Mouse (Mus musculus) induced T-regulatory cell, adult 2 months (primary cell): ENCODE measurements around the gene Xylt1.

ENCODE experiments used
- DNase-seq: peaks from one replicate; pipeline ENCODE4 v3.0.0-alpha.2; 2012; ENCODE audit warnings: low read depth

The Xylt1 gene

DNA sequence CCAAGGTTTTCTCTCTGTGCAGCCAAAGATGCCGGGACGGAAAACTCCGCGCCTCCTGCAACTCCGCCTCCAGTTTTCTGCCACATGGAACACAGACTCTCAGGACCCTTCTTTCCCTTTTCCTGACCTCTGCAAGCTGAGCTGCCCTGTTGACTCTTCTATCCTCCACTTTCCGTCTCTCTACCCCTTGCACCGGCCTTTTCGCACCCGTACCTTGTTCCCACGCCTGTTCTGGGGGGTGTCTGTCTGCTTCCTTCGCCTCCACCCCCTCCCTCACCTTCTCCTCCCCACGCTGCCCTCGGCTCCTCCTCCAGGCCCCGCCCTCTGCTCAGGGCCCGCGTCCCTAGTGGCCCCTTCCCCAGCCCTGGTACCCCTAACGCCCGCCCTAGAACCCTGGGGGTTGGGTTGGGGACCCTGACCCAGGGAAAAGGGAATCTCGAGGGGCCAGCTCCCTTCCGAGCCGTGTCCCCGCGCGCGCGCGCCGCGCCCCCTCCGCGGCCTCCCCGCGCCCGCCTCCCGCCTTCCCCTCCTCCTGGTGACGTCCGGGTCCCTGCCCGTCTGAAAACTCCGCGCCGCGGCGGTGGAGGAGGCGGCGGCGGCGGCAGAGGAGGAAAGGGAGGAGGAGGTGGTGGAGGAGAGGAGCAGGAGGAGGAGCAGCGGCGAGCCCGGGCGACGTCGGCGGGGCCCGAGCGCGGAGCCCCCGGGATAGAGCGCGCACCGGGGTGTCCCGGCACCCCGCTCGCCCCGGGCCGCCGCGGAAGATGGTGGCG lies at the start of gene Xylt1:
TSS of gene Xylt1 (plus strand) at position 562 of the 770 bp plus-strand sequence.
- peak; percentile 92 for DNase-seq

DNA sequence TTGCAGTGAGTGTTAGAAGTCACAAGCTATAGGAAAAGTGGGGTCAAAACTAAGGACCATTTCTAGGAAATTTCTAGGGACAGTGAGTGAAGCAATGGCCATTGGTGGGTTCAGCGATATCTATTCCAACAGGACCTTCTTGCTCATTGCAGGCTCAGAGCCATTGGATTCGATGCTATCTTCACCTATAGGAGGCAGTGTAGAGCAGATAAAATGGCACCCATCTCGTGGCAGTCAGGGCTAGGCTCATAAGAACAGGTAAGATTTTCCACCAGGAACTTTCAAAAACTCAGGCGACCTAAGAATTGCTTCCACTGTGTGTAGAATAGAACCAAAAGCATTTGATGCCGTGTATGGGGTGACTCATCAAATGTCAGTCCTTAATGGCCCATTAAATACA lies 46.8 kb upstream of the Xylt1 start:
- peak; percentile 1 for DNase-seq

DNA sequence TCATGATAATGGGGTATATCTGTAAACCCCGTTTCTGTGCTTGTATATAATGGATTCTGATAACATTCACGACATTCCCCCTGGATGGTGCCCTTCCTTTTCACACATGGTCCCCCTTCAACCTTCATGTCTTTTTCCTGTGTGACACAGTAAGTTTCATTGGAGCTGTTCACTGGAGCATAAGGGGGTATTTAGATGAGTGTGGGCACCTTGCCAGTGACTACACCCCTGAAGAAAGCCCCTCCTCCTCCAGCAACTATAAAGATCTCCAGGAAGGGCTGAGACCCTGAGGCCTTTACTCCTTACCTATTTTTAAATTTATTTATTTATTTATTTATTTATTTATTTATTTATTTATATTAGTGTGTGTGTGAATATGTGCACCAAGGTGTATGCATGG lies 24.5 kb upstream of the Xylt1 start:
- no peak for DNase-seq

DNA sequence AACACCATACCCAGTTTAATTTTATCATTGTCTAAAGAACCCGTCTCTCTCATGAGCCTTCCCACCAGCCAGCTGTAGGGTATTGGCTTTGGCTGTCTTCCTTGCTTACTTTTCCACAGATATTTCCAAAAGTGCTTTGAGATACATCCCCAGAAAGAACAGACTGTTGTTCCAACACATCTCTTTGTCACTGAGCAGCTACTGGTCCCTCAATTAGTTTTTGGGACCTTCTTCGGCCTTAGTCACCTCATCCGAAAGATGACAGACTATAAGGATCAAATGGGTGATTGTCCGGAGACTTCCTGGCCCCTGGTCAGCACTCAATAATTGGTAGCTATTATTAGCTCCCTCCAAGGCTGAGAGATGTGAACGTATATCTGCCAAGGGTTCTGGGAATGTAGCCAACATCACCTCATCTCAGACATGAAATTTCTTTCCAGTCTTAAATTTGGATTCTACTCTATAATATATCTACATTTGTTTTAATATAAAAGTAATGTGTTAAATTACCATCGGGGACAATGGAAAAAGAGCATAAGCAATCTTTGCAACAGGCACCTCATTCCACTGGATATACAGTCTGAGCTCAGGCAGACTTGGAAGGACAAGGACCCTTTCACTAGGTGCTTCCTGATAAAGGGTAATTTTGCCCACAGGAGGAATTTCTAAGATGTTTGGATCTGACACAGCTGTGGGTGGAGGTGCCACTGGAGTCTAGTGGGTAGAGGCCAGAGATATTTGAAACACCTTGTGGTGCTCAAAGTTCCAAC lies 23.2 kb upstream of the Xylt1 start:
- no peak for DNase-seq

DNA sequence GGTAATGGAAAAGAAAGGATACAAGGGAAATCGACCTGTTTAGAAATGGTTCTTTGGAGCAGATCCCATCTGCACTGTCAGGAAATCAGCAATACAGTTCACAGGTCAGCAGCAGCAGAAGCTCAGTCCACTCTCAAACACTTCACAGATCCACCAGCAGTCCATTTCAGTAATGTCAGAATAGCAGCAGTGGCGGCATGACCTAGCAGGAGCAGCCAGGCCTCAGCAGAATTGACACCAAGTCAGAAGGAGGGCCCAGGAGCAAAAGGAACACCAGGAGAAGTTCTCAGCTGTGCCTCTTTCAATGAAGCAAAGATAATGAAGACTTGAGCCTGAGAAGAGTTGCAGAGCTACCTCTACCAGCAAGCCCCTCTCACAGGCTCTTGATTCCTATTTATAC lies 19.5 kb upstream of the Xylt1 start:
- no peak for DNase-seq

DNA sequence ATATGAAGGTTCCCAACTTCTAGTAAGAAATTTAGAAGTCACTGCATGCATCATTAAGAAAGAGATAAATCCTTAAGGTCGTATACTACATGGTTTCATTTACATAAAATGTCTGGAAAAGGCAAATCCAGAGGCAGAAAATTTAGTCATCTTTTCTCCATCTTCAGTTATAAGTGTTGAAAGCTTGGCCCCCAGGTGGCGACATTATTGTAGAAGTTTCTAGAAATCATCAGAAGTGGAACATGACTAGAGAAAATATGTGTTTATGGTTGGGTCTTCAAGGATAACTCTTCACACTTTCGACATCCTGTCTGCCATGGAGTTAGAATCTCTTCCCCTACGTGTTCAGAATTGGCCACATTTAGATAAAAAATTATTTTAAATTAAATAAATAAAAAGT lies 18.3 kb upstream of the Xylt1 start:
- DNase-seq, result peak; percentile 39

DNA sequence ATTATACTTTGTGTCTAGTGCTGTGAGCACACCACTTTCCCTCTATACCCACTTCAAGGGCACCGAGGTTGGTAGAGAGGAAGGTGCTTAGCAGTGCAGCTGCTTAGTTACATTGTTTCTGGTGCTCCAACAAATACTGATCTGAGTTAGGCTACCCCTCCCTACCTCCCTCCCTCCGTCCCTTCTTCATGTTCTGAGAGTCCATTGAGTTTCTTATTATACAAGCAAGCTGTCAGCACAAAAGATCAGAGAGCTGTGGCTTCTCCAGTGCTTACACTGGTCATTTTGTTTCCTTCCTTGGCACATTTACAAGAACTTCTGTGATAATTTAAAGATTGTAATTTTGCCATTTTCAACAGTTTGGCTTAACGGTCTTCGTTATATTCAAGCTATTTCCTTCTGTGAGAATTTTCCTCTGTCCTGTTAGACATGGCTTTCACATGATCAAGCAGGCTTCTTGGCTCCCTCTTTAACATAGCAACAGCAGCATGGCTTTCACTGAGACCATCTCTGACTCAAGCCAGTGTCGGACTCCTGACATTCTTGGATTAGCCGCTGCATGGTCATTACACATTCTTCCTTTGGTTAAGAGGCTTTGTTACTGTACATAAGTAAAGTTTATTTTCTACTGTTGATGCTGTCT lies 12.0 kb upstream of the Xylt1 start:
- no peak for DNase-seq

DNA sequence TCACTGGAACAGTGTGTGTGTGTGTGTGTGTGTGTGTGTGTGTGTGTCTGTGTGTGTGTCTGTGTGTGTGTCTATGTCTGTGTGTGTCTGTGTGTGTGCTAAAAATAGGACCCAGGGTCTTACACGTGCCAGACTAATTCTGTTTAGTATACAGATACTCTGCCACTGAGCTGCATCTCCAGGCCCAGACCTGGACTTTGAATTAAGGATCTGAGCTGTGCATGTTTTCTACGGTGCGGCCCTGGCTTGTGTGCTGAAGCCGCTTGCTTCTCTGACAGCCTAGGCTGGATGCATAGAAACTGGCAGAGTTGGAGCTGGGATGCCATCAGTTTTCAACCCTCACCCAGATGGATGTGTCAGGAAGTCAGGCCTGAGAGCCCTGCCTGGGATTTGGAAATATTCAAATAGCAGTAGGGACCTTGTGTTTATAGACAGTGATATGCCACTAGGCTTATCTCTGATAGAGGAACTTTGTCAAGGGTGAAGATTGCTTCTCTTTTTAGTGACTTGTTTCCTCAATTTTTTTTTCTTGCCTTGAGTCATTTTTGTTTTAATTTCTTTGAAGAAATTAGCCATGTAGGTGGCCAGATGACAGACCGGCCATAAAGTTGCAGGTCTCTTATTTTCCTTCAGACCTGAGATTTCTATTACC lies 11.4 kb upstream of the Xylt1 start:
- DNase-seq, result no peak

DNA sequence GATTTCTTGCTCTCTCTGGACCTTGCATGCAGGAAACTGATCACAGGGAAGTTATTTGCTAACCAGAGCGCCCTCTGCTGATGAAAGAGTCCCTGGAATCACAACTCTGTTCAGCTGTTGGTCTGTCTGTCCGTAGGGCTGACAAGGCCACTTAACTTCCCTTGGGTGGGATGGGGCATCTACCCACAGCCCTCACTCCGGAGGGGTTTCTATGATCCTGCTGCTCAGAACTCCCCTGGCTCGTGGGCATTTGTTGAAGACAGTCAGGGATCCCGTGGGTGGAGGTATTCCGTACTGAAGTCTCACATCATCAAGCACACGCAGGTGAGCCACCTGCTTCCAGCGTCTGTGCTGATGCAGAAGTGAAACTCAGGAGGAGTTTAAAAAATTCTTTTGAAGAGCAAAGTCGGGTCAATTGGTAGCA lies 4.9 kb upstream of the Xylt1 start:
- peak; percentile 87 for DNase-seq

DNA sequence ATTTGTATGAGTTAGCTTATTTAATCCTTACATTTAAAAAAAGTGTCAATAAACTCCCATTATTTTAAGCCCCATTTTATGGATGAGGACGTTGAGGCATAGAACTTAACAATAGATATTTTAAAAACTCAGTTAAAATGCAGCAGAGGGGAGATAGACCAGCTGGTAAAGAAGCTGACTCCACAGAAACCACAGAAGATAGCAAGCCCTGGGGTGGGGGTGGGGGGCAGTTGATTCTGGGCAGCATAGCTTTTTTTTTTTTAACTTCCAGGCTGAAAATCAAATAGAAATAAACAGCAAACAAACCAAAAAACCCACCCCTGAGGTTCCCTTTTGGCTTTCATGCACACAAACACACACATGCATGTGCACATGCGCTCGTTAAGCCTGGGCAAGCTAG lies 3.6 kb upstream of the Xylt1 start:
- no peak for DNase-seq

DNA sequence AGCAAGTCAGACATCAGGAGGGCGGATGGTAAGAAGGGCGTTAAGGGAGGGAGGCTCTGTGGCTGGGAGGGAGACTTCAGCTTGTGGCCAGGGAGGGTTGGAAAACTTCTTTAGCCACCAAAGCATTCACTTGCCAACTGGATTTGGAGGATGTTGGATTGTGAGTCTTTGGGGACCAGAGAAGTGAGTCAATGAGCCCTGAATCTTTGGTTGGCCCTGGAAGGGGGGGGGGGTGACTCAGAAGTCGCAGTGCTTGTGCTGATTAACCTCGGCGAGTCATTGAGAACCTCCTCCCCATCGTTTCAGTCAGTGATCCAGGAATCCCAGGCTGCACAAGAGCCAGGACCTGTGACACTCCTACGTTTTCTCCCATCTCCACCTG lies 752 bp upstream of the Xylt1 start:
- no peak for DNase-seq

DNA sequence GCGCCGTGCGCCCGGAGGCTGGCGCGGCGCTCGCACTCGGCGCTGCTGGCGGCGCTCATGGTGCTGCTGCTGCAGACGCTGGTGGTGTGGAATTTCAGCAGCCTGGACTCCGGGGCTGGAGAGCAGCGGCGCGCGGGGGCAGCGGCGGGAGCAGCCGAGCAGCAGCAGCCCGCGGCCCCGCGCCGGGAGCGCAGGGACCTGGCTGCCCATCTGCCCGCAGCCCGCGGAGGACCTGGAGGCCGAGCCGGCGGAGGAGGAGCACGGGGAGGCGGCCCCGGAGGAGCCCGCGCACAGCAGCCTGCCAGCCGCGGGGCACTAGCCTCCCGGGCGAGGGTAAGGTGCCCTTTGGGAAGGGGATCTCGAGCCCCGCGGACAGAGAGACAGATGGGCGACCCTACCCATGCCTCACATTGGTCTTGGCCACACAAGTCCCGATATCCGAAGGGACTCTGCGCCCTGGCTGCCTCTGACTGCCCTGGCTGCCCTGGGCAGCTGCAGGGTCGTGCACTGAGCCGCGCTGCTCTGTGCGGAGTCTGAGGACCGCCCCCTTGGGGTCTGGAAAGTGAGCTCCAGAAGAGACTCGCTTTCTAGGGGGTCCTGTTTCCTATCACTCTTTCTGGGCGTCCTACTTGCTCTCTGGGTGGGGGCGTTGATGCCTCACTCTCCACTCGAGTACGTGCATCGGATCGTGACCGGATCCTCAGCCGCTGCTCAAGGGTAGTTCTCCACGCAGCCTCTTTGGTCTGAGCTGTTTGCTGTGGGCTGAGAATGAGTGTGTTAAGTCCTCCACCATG lies 606 bp downstream of the Xylt1 start:
- DNase-seq, result peak; percentile 58

DNA sequence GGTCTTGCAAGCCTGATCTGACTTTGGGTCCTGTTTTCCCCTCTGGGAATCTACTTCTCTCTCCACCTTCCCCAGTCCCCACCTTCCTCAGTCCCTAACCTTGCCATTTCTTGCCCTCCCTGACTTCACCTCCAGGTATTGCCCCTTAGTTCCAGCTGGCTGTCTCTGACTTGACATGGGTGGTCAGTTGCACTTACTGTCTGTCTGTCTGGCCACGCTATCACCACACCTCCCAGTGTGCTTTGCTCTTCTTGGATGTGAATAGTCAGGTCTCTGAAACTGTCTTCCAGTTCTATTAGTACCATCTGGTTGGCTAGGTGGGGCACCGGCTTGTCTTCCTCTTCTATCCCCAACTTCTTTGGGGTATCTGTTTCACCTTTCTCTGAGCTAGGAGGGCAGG lies 1.2 kb downstream of the Xylt1 start:
- no peak for DNase-seq

DNA sequence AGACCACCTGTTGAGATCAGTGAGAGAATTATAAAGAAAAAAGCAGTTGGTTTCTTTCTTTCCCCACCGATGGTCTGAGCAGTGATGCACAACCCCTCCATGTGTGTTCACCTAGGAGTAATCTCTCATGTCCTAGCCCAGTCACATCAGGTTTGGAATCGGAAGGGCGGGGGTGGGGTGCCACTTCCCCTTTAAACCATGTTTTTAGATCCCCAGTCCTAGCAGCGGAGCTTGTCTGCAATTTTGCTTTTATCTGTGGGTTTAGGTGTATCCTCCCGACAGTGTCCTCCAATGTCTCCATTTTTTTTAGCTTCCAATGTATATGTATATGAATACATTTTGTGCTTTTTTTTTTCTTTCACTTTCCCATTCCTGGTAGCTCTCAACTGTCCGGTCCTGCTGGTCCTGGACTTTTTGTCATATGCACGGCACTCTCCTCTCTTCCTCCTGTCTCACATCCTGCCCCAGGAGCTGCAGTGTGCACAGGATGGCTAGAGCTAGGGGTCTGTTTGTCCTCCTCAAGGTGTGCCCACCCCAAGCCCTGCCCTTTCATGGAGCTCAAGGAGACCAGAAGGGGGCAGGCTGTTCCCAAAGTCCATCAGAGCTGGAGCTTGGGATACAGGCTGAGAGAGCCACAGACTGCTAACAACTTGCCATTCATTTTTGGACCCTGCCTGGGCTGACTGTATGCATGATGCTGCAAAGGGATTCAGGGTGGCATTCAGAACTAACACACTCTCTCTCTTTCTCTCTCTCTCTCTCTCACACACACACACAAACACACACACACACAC lies 2.6 kb downstream of the Xylt1 start:
- DNase-seq, result peak; percentile 55

DNA sequence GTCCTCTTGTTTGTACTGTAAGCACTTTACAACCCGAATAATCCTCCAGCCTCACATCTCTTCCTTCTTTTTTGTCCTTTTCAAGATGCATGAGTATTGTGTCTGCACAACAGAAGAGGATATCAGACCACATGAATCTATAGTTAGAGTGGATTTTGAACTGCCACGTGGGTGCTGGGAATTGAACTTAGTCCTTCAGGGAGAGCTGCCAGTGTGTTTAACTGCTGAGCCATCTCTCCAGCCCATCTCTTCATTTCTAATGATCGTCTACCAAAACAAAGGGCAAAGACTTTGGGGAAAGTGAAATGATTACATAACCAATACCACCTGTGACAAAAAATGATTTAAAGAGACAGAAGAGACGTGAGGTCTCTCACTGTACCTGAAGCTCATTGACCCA lies 5.6 kb downstream of the Xylt1 start:
- no peak for DNase-seq

DNA sequence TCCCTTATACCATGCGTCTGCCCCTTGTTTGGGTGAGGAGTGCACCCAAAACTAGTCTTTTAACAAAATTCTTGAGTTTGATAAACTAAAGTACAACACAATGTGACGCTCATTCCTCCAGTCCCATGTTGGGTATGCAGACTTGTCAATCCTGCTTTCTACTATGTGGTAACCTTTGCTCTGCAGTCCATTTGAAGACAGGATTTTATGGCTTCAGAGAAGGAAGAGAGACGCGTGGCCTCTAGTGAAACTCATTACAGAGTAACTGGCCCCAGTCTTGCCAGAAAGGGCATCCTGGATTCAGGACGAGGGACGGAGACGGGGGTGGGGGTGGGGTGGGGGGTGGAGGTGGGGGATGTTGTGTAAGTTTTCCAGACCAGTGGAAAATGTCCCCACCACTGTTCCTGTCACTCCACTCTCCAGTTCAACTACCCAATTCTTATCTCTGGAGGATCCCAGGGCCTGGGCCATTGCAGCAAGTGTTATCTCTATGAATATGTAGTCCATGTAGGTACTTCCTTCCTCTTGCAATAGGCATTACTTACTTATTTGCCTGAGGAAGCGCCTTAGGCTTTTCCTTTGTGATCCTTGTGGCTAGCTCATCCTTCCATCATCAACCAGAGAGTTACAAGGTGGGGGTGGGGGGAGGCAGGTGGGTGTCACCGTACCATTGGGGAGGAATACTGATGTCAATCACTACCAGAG lies 7.7 kb downstream of the Xylt1 start:
- no peak for DNase-seq

DNA sequence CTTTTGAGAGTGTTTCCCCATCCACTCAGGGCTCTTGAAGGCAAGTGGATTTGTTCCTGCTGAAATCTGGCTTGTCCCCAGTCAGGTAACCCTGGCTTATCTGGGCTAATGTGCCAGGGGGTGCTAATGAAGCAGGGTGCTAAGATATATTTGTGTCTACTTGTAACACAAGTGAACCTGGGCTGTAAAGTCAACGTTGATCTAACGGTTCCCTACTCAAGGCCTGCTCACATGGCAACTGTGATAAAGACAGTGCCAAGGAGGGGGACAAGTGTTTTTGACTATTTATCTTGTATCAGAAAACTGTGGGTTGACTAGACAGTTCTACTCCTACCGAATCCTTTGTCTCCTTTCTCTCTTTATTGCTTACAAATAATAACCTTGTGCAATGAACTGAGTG lies 8.3 kb downstream of the Xylt1 start:
- DNase-seq, result no peak

DNA sequence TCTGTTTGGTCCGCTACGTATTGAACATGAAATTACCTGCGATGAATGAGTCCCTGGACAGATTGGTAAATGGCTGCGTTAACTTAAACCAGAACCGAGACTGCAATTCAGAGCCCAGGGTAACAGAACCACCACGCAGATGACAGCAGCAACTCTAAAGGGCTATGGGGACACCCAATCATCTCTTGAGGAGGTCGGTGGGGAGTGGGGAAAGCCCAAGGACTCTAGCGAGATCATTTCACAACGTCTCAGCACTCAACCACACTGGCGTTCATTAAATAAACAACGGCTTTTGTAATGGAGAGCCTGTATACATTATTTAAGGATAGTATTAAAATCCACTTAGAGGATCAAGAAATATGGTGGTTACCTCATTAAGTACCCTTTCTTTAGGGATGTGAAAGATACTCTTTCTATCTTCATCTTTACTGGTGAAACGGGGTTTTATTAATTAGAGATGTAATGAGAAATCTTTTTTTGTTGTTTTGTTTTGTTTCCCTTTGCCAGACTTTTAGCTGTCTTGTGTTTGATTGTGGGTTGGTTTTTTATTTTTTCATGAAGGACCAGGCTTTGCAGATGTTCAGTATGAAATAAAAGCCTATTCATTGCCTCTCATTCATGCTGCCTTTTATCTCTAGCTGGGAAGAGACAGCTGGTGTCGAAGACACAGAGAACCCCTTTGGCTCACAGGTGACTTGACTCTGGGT lies 12.2 kb downstream of the Xylt1 start:
- no peak for DNase-seq

DNA sequence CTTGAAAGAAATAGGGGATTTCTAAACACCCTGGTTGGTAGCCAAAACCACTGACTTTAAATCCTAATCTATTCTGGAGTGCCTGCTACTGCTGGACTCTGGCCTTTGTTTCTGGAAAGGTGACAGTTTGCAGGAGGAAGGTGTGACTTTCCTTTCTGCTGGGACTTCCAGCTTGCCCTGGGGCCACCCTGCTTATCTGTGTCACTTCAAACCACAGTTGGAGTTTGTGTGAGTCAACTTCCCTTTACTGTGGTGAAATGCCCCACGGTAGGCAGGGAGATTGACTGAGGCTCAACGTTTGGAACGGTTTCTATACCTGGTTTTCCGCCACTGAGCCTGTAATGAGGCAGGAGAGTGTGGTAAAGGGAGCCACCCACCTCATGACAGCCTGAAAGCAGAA lies 13.2 kb downstream of the Xylt1 start:
- peak; percentile 70 for DNase-seq

DNA sequence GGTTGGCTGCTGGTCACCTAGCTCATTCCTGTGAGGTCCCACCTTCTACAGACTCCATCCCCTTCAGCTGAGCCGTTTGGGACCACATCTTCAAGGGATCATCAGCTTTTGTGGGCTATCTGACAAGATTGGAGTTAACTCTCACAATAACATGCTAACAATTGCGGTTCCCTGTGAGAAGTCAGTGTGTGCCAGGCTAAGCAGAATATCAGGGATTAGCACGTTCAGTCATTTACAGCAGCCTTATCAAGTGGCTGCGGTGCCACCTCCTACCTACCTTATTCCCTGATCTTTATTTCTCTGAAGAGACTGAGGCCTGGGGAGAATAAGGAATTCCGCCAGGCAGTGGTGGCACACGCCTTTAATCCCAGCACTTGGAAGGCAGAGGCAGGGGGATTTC lies 13.6 kb downstream of the Xylt1 start:
- DNase-seq, result no peak
